Mouse (Mus musculus): ENCODE data around the gene Nup88.

Nup88 gene

GRCm38 (mm10) chr11:70969821-70970559, at the start of gene Nup88, which contains the start of gene Rpain:
Gene Nup88, minus strand, starts transcription at chr11:70969973.
Gene Rpain, plus strand, starts transcription at chr11:70970213.
- peak; percentile 91 for DNase-seq

DNA sequence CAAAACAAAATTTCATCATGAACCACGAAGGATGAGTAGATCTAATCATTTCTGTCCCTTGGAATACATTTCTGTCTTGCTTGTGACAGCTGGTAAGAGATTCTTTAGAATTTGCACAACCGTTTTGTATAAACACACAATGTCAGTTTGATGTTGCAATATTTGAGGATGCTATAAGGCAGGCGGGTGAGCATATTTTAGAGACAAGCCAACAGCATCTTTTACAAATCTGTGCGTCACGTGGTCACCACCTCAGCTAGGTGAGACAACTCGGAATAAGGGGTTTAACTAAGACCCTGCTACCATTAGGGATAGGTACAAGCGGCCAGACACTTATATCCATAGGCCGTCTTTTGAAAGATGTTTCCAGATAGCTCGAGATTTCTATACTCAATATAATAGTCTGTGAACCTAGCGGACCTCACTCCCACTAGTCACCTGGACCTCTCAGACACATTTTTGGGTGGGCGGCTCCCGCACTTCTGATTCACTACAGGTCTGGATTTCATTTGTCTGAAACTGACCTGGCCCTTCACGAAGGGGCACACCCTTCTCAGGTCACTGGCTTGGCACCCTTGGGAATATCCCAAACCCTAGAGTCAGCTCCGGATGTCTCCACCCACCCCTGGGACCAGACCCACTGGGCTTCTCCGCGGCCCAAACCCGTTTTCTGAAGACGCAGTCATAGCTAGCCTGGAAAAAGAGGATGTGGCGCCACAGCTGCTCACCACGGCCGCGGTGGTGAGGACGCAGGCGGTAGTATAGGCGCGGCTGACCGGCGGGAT, 48.8 kb upstream of the Nup88 start:
- DNase-seq = no peak

DNA sequence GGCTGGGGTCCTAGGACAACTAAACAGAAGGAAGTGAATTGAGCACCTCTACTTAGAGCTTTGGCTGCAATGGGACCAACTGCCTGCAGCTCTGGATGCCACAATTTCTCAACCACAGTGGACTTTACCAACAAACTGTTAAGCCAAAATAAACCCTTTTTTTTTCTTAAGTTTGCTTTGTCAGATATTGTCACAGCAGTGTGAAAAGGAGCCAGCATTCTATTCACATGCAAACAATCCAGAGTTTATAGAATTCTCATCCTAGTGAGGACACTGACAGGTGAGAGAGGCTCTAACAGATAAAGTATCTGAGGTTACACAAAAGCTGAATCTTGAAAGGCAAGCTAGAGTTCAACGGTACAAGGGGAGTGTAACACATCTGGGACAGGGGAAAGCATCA, 47.3 kb upstream of the Nup88 start:
- DNase-seq = no peak

DNA sequence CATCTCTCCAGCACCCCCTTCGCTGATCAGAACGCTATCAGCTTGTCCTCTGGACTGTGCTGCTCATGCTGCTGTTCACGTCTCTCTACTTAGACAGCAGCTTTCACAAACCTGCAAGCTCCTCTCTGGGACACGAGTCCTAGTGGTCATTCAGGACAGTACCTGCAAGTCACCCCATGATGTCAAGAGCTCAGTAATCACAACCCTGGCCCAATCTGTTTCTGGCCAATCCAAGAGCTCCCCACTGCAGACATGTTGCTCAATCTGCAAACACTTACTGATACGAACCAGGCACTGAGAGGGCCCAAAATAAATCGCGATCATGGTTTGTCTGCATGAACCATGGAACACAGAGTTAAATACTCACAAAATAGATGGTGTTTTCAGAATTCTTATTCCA, 43.0 kb upstream of the Nup88 start:
- no peak for DNase-seq

GRCm38 (mm10) chr11:71008321-71008720, 38.5 kb upstream of the Nup88 start:
- no peak for DNase-seq

DNA sequence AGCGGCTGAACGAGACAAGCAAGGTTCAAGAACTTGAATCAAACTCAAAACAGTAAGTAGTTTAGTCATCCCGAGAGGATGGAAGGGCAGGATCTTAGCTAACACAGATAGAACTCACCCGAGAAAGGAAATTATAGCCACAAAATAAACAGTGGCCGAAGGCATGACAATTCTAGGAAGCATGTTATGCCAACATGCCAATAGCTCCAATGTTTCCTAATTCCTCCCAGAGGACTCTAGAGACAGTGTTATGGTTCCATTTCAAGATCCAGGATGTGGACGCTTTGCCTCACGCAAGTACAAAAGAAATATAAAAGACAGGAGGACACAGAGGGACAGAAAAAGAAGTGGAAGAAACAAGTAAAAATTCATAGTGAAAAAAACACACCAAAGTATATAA, 38.1 kb upstream of the Nup88 start:
- no peak for DNase-seq

- DNase-seq = no peak
Observed at GRCm38 (mm10) chr11:71007026-71007425, 37.3 kb upstream of the Nup88 start.

GRCm38 (mm10) chr11:71005046-71005445, 35.3 kb upstream of the Nup88 start:
- DNase-seq = no peak

GRCm38 (mm10) chr11:71004316-71004773, 34.6 kb upstream of the Nup88 start, which contains the start of gene Dhx33:
Gene Dhx33, minus strand, starts transcription at chr11:71004437.
- DNase-seq = peak; percentile 95

DNA sequence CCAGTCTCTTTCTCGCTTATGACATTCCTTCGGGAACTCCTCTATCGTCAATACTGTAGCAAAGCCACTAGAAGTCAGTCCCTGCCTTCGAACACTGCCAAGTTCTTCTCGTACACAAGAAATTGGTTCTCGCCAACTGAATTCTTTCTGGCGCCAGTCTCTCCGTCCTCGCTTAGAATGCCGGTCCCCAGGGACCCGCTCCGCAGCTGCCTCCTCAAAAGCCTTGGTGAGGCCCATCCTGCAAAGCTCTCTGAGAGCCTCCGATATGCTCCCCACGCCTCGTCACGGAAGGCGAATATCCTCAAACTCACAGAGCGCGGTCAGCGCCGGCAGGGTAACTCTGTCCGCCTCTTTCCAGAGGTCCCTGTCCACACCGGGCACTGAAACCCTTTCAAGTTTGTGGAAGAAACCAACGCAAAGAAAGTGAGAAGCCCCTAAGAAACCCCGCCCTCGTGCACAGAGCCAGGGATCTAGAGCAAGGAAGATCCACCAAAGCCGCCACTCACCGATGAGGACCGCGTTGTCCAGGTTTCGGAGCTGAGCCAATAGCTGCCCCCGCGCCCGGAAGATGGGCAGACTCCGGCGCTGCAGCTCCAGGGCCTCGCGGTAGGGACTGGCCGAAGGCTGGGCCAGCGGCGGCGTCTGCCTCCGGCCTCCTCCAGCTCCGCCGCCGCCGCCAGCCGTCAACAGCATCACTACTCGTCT, 34.0 kb upstream of the Nup88 start:
- no peak for DNase-seq

DNA sequence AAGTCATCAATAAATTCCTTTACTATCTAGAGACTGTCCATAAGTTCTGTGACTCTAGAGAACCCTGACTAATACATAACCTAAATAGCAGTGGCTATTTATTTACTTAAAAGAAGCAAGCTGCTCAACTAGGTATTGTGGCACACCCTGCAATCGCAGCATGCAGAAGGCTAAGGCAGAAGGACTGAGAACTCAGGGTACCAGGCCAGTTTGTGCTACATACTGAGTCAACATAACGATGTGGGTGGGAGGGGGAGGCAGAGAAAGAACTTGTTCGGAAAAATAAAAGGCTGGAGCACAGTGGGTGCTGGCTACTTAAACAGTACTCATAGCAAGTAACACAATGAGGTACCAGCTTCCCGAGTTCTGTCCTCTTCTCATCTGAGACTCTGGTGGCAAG, 31.4 kb upstream of the Nup88 start:
- no peak for DNase-seq

GRCm38 (mm10) chr11:70982557-70983228, 12.9 kb upstream of the Nup88 start, which contains the start of gene C1qbp:
Gene C1qbp, minus strand, starts transcription at chr11:70983026.
- DNase-seq = peak; percentile 91

DNA sequence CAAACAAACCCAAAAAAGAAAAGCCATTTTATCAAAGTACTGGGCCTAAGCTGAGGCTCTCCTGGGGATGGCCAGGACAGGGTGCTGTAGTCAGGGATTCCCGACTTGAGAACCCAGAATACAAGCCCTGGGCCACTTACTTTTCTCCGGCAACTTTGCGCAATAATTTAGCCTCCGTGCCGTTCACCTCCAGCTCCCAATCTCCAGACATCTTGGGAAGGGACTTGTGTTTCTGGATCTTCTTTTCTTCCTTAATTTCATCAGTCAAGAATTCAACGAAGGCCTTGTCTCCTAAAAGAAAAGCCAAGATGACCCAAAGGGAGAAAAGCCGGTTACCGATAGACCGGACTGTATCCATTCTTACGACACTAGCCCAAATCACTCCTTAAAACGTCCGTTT, 12.3 kb upstream of the Nup88 start:
- no peak for DNase-seq

DNA sequence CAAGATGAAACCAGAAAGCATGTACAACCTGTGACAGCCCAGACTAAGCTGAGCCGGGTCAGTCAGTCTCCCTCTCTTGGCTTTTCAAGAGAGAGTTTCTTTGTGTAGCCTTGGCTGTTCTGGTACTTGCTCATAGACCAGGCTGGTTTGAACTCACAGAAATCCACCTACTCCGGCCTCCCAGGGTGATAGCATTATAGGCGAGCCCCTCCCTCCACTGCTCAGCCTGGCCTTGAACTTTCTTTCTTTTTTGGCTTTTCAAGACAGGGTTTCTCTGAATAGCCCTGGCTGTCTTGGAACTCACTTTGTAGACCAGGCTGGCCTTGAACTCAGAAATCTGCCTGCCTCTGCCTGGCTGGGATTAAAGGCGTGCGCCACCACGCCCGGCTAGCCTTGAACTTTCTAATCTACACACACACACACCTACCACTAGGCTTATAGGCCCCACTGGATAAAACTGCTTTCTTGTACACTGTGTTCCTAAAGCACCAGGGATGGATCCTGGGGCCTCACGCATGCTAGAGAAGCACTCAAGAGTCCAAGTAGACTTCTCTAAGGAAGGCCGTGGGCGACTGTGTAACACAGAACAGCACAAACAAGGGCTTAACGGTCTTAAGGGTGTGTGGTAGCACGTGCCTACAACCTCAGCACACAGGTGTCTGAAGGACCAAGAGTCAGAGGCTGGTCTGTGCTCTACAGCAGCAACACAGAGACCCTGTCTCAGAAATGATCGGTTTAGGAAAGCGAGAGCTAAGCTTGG, 11.2 kb upstream of the Nup88 start:
- no peak for DNase-seq

GRCm38 (mm10) chr11:70980232-70980631, 10.5 kb upstream of the Nup88 start:
- DNase-seq = no peak

- DNase-seq = no peak
Observed at GRCm38 (mm10) chr11:70977293-70977692, 7.5 kb upstream of the Nup88 start.

GRCm38 (mm10) chr11:70975193-70975592, 5.4 kb upstream of the Nup88 start:
- no peak for DNase-seq

- no peak for DNase-seq
Observed at GRCm38 (mm10) chr11:70973947-70974346, 4.2 kb upstream of the Nup88 start.

DNA sequence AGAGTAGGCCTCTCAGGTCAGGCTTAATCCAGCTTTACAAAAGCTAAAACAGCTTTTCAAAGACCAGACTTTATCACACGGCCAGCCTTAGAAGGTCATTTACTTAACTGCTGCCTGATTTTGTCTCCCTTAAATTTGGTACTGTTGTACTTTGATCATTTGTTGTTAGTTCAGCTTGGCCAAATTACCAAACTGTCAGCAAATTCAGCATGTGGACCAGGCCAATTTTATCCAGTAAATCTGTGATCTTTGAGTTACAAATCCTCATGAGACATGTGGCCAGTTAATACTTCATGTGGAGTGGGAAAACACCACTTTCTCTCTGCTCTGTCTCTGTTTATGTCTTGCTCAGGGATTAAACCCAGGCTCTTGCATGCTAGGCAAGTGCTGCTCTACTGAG, 2.8 kb upstream of the Nup88 start:
- no peak for DNase-seq

GRCm38 (mm10) chr11:70970560-70971540, 1.1 kb upstream of the Nup88 start:
- no peak for DNase-seq

Measured in cerebellum, adult 11 months (tissue).